Mouse (Mus musculus) liver, postnatal 0 days (tissue): ENCODE measurements around the gene Chst15. TPM values are rescaled to one million over a fixed set of nuclear protein-coding genes. Genes with fewer than 3 reads are reported as not detected.

Experiments
- ATAC-seq: fragments of 200-750 bp; cut with Nextera tagmentation; 2 replicates; pipeline ENCODE4 v1.8.0; 2017; ENCODE audit warnings: mild to moderate bottlenecking, moderate library complexity
- DNase-seq: peaks from one replicate; pipeline ENCODE4 v3.0.0-alpha.2; 2016
- H3K27ac ChIP-seq: fragments of 300-500 bp; sonication (generic); 2 replicates; pipeline ENCODE4 v1.5.1; 2014; ENCODE audit warnings: antibody characterized with exemption, moderate library complexity, mild to moderate bottlenecking, low read depth
- H3K27me3 ChIP-seq: fragments of 300-500 bp; sonication (generic); 2 replicates; pipeline ENCODE4 v1.6.1; 2014; ENCODE audit warnings: low read length, control low read depth, mixed read lengths; ENCODE audit not compliant: insufficient read depth
- H3K36me3 ChIP-seq: fragments of 300-500 bp; sonication (generic); replicated peaks from 2 replicates; pipeline ENCODE4 v1.6.1; 2014; ENCODE audit warnings: mild to moderate bottlenecking, control low read depth, low read length, moderate library complexity, mixed read lengths; ENCODE audit not compliant: insufficient read depth
- H3K4me1 ChIP-seq: fragments of 300-500 bp; sonication (generic); 2 replicates; pipeline ENCODE4 v1.6.1; 2014; ENCODE audit warnings: antibody characterized with exemption, mild to moderate bottlenecking, control low read depth; ENCODE audit not compliant: insufficient read depth
- H3K4me2 ChIP-seq: fragments of 300-500 bp; sonication (generic); 2 replicates; pipeline ENCODE4 v1.6.1; 2014; ENCODE audit warnings: low read depth, mild to moderate bottlenecking, low read length, moderate library complexity, mixed read lengths
- H3K4me3 ChIP-seq: fragments of 300-500 bp; sonication (generic); 2 replicates; pipeline ENCODE4 v1.5.1; 2014; ENCODE audit warnings: low read depth, low read length
- H3K9ac ChIP-seq: fragments of 300-500 bp; sonication (generic); replicated peaks from 2 replicates; pipeline ENCODE4 v1.6.1; 2014; ENCODE audit warnings: mild to moderate bottlenecking, moderate library complexity
- H3K9me3 ChIP-seq: fragments of 300-500 bp; sonication (generic); 2 replicates; pipeline ENCODE4 v1.6.1; 2016; ENCODE audit warnings: mild to moderate bottlenecking, control low read depth, low read length, mixed read lengths
- CTCF ChIP-seq: sonication (generic); IDR thresholded peaks from 2 replicates; pipeline ENCODE4 v1.5.1; 2016; ENCODE audit warnings: antibody characterized with exemption, low read depth
- EP300 ChIP-seq: IDR thresholded peaks from 2 replicates; pipeline ENCODE4 v1.6.1; 2016; ENCODE audit warnings: antibody characterized with exemption, low read depth, mild to moderate bottlenecking
- whole genome bisulfite sequencing: fragments of 180-500 bp; shearing (Covaris S2); extraction: QIAGEN DNeasy Blood & Tissue Kit; methylation state at CpG from one replicate; pipeline ENCODE4 v1.1.7; 2014; ENCODE audit not compliant: insufficient replicate concordance; 5-methylcytosine and 5-hydroxymethylcytosine counted together
- polyA plus RNA-seq: library from polyadenylated mRNA; unstranded; fragments of >200 nt; fragmentation: Nextera tagmentation; extraction: Ambion mirVana; gene quantifications from 2 replicates; pipeline ENCODE4 v1.2.1, GENCODE M21; 2015

Chst15 gene
- polyA plus RNA-seq, 1 experiment from 2014 or later: 5.4 TPM

DNA sequence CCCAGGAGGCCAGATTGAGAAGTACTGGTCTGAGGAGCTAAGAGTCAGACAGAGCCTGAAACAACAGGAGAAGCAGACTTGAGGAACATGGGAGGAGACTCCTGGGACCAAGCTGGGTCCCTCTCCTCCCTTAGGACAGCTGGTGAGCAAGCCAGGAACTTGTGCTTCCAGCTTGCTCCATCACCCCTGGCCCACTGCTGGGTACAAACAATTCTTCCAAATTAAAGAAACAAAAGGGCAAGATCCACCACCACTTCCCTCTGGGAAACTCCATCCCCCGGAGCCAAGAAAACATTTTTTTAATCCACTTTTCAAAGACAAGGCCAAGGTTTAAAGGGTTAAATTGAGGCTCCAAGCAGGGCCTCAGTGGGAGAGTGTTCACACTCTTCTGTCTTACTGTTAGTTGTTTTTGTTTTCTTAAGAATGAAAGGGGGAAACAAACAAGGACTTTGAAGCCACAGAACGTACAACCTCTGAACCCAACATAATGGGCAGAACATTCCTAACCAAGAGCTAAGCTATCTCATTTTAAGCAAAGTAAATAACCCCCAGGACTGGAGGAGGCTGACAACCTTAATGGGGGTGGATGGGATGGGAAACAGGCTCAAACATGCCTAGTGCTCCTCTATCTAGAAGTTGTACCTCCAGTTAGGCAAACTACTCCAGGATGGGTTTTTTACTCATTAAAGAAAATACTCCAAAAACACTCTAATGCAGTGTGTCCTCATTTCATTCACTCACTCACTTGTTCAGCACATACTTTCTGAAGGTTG, 43.1 kb downstream of the Chst15 start:
- WGBS: 72% methylated on average over 2 of the region's 2 CpGs
- ATAC-seq (no peak), DNase-seq (no peak)

DNA sequence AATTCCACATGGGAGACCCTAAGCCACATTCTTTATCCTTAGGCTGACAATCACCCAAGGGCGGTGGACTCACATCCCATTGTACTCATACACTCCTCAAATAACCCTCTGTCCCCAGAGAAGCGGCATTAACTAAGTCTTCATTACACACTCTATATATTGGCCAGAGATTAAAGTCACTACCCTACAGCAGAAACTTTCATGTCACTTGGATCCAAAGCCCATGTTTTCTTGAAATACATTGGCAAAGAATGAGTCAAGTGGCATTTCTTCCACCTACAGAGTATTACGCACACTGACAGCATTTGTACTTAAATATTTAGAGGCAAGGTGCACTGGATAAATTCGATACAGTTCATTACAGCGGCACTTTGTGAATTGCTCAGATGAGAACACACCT, 44.0 kb downstream of the Chst15 start:
- 87% methylated on average over 5 of the region's 5 CpGs for WGBS
- H3K9ac ChIP-seq: no peak overlapping the region
- no peaks in the 10 kb centered on the region for H3K27me3 ChIP-seq
- H3K36me3 ChIP-seq: peaks cover 4% of the 10 kb centered on the region; the same call in 1 of the 2 replicates
- no peak for TF ChIP-seq EP300
- TF ChIP-seq CTCF: no peak
- no peak overlapping the region for H3K27ac ChIP-seq
- H3K4me1 ChIP-seq: no peaks in the 10 kb centered on the region
- H3K9me3 ChIP-seq: no peaks in the 10 kb centered on the region
- no peak overlapping the region for H3K4me2 ChIP-seq
- DNase-seq: no peak
- ATAC-seq: no peak
- no peak overlapping the region for H3K4me3 ChIP-seq

More for the DNA sequence above, 43.1 kb downstream of the Chst15 start:
- Histone ChIP-seq H3K36me3 (peaks cover 6% of the 10 kb centered on the region; the same call in 1 of the 2 replicates), H3K4me1 (no peaks in the 10 kb centered on the region), H3K9me3 (no peaks in the 10 kb centered on the region), H3K27ac (no peak overlapping the region), H3K9ac (no peak overlapping the region), H3K27me3 (no peaks in the 10 kb centered on the region), H3K4me3 (no peak overlapping the region), H3K4me2 (no peak overlapping the region)
- no peak for TF ChIP-seq EP300
- no peak for TF ChIP-seq CTCF

DNA sequence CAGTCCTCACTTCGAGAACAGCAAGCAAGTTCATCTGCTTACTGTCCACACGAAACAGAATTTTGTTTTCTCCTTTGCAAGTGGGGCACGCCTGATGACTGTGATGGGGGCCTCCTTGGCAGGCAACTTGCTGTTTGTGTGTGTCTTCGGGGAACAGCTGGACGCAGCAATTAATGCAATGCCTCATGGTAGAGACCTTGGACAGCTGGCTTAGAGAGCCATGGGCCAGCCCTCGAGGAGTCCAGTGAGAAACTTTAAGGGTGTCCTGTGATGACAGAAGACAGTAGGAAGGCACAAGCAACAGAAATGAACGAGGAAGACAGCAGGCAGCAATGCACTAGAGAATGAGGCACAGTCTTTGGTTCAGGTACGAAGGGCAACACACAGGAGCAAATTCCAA, 46.7 kb downstream of the Chst15 start:
- Histone ChIP-seq H3K9ac (no peak overlapping the region), H3K4me3 (no peak overlapping the region), H3K36me3 (peaks cover 14% of the 10 kb centered on the region), H3K4me1 (no peaks in the 10 kb centered on the region), H3K4me2 (no peak overlapping the region), H3K27ac (no peak overlapping the region), H3K9me3 (no peaks in the 10 kb centered on the region), H3K27me3 (no peaks in the 10 kb centered on the region)
- TF ChIP-seq EP300 (no peak), CTCF (no peak)
- DNase-seq (no peak), ATAC-seq (no peak)
- WGBS: 73% methylated on average over 8 of the region's 8 CpGs

DNA sequence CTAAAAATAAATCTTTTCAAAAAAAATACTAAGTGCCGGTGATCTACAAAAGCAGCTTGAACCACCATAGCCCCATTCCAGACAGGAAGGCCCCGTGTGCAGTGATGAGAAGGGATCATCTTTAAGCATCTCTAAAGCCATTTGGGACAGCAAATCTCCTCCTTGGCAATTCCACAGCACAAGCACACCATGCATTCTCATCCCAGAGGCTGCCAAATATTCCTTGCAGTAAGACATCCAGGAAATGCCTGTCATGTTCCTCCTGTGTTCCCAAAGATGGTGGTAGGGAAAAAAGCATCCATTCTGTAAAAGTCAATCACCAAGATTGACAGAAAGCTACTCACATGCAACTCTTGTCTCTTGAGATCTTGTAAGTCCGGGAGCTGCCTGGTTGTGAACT, 47.4 kb downstream of the Chst15 start:
- ATAC-seq: no peak
- WGBS: 76% methylated on average over 3 of the region's 3 CpGs
- no peaks in the 10 kb centered on the region for H3K27me3 ChIP-seq
- DNase-seq: no peak
- TF ChIP-seq EP300 (no peak), CTCF (no peak)
- peaks cover 14% of the 10 kb centered on the region for H3K36me3 ChIP-seq
- no peak overlapping the region for H3K4me2 ChIP-seq
- no peaks in the 10 kb centered on the region for H3K9me3 ChIP-seq
- no peak overlapping the region for H3K9ac ChIP-seq
- H3K27ac ChIP-seq: no peak overlapping the region
- H3K4me1 ChIP-seq: no peaks in the 10 kb centered on the region
- H3K4me3 ChIP-seq: no peak overlapping the region

DNA sequence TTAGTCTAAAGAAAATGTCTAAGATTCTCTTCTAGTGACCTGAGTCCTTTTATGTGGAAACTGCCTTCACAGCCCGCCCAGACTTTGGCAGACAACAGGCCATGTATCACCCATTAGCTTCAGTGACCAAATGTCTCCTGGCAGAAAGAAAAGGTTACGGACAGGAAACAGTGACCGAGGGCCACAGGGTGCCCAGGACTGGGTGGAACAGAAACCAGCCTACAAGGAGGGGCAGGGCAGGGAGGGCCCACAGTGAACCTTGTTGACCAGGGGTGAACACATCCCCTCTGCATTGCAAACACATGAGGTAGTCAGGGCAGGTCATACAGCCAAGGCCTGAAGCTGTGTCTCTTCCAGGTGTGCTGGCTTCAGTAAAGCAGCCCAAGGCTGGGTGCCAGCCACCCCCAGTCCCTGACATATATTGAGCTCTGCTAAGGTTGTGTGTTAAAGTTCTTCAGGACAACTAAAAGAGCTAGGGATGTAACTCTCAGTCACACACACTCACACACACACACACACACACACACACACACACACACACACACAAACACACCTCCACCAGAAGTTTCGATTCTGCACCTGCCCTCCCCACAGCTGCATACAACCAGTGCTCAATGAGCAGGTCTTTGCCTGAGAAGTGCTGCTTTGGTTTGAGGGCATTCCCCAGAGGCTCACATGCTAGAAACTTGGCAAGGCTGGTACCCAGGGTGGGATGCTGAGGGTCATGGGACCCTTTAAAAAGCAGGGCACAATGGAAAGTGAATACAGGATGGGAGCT, 49.1 kb downstream of the Chst15 start:
- no peaks in the 10 kb centered on the region for H3K27me3 ChIP-seq
- no peak overlapping the region for H3K4me2 ChIP-seq
- H3K9ac ChIP-seq: no peak overlapping the region
- no peak overlapping the region for H3K27ac ChIP-seq
- TF ChIP-seq CTCF (no peak), EP300 (no peak)
- H3K4me3 ChIP-seq: no peak overlapping the region
- peaks cover 18% of the 10 kb centered on the region for H3K36me3 ChIP-seq
- peaks cover under 1% of the 10 kb centered on the region for H3K4me1 ChIP-seq
- no peaks in the 10 kb centered on the region for H3K9me3 ChIP-seq
- 84% methylated on average over 4 of the region's 4 CpGs for WGBS
- no peak for DNase-seq
- ATAC-seq: no peak

DNA sequence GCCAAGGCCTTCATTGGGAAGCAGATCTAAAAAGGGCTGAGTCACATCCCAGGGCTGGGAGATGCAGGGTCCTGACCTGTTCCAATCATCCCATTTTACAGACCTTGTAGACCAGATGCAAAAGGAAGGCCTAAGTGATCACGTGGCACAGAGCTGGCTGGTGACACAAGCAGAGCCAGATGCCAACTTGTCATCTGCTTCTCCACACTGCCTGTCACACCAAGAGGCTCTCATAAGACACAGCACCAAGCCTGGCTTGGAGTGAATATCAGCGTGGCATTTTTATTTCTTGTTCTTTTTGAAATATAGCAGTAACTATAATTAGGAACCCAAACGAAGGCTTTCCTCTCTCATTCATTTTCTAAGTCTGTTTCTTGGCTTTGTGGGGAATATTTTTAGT, 52.3 kb downstream of the Chst15 start:
- ATAC-seq: no peak
- no peak overlapping the region for H3K4me3 ChIP-seq
- H3K9me3 ChIP-seq: no peaks in the 10 kb centered on the region
- H3K4me1 ChIP-seq: peaks cover 5% of the 10 kb centered on the region
- 71% methylated on average over 3 of the region's 3 CpGs for WGBS
- no peak for TF ChIP-seq CTCF
- no peak for TF ChIP-seq EP300
- no peak for DNase-seq
- peaks cover 24% of the 10 kb centered on the region for H3K36me3 ChIP-seq
- H3K4me2 ChIP-seq: no peak overlapping the region
- H3K27me3 ChIP-seq: no peaks in the 10 kb centered on the region
- no peak overlapping the region for H3K27ac ChIP-seq
- H3K9ac ChIP-seq: no peak overlapping the region
